8 mouse cellular contexts compared by ENCODE assay signal in genomic region chr11:101118105-101118504, GRCm38 (mm10). TPM values are rescaled to one million over a fixed set of nuclear protein-coding genes. Genes with fewer than 3 reads are reported as not detected.
A peak's percentile ranks its signal among the peaks of the same experiment; 100 is the strongest.
DNase-seq lines count a peak whose midpoint lies in the region; ATAC-seq and TF ChIP-seq lines count a peak whose summit lies in the region.

No protein-coding gene starts in this region.

- DNase-seq in gastrocnemius, adult 2 months, result no peak
- DNase-seq in gastrocnemius, adult 18-20 months (ENCODE audit: low spot score), result no peak
- DNase-seq in 416B (ENCODE audit: low read depth), result peak; percentile 61
- no peak for DNase-seq in forebrain, embryonic 14.5 days (ENCODE audit: low spot score)
- DNase-seq in liver, embryonic 14.5 days (ENCODE audit: low read depth in 3 of 3, low spot score in 3 of 3), result no peak
- no peak for DNase-seq in adrenal gland, postnatal 25 days
- DNase-seq in layer of hippocampus, adult 18-20 months (ENCODE audit: low spot score in 2 of 2), result no peak

- TF ChIP-seq EP300 in liver, embryonic 14.5 days (IDR thresholded peaks at IDR 0.05; ENCODE audit: low read depth), result no peak

- no peak for ATAC-seq in forebrain, embryonic 14.5 days
- no peak for ATAC-seq in liver, embryonic 14.5 days (ENCODE audit: insufficient read depth)
- ATAC-seq in erythroid progenitor cell, adult 5-6 weeks (replicated peaks; ENCODE audit: low FRiP score, poor library complexity, severe bottlenecking), result no peak

- peak overlapping the region; percentile 99 for H3K4me3 ChIP-seq in gastrocnemius, adult 2 months
- H3K4me3 ChIP-seq in forebrain, embryonic 14.5 days (ENCODE audit: low read depth, low read length), result peak overlapping the region; percentile 88
- peak overlapping the region; percentile 71 to 81 for H3K4me3 ChIP-seq in liver, embryonic 14.5 days (ENCODE audit: insufficient read depth in 1 of 2, low read depth in 2 of 2, low read length in 2 of 2)

- no peaks in the 10 kb centered on the region for H3K27me3 ChIP-seq in forebrain, embryonic 14.5 days (replicated peaks; ENCODE audit: control insufficient read depth, insufficient read depth, low read length)
- H3K27me3 ChIP-seq in liver, embryonic 14.5 days (ENCODE audit: control insufficient read depth, insufficient read depth, low read length), result no peaks in the 10 kb centered on the region

- peak overlapping the region; percentile 96 for H3K9ac ChIP-seq in forebrain, embryonic 14.5 days (ENCODE audit: low read length)
- peak overlapping the region; percentile 81 for H3K9ac ChIP-seq in liver, embryonic 14.5 days (replicated peaks)

- no peak for TF ChIP-seq CTCF in gastrocnemius, adult 2 months (IDR thresholded peaks at IDR 0.05)
- TF ChIP-seq CTCF in liver, embryonic 14.5 days (IDR thresholded peaks at IDR 0.05; ENCODE audit: low read depth), result no peak

- H3K27ac ChIP-seq in gastrocnemius, adult 2 months, result peak overlapping the region; percentile 91; the same call in 1 of the 2 replicates
- H3K27ac ChIP-seq in forebrain, embryonic 14.5 days (ENCODE audit: low read depth, low read length), result no peak overlapping the region
- H3K27ac ChIP-seq in liver, embryonic 14.5 days, result no peak overlapping the region

- peaks cover 17% of the 10 kb centered on the region; the same call in 1 of the 2 replicates for H3K36me3 ChIP-seq in forebrain, embryonic 14.5 days (ENCODE audit: control insufficient read depth, insufficient read depth, low read length)
- no peaks in the 10 kb centered on the region for H3K36me3 ChIP-seq in liver, embryonic 14.5 days (replicated peaks; ENCODE audit: control insufficient read depth, insufficient read depth, low read depth)

- H3K4me1 ChIP-seq in forebrain, embryonic 14.5 days (ENCODE audit: control insufficient read depth, insufficient read depth, low read length), result peaks cover 25% of the 10 kb centered on the region
- H3K4me1 ChIP-seq in liver, embryonic 14.5 days (replicated peaks; ENCODE audit: control insufficient read depth in 2 of 2, insufficient read depth in 2 of 2, low read length in 1 of 2), result peaks cover 13 to 18% of the 10 kb centered on the region in 2 experiments

- H3K9me3 ChIP-seq in forebrain, embryonic 14.5 days (replicated peaks; ENCODE audit: control insufficient read depth, low read length), result no peaks in the 10 kb centered on the region
- H3K9me3 ChIP-seq in liver, embryonic 14.5 days (ENCODE audit: control insufficient read depth, low read length), result no peaks in the 10 kb centered on the region; the same call in 1 of the 2 replicates

- WGBS in forebrain, embryonic 14.5 days, result 64% methylated on average over 4 of the region's 4 CpGs
- 18% methylated on average over 4 of the region's 4 CpGs for WGBS in liver, embryonic 14.5 days (ENCODE audit: insufficient replicate concordance)

- intact Hi-C loops in gastrocnemius, adult 2 months (cut with DNase I), result loop anchor here (2.0 kb wide), 1 partner anchor 55 kb away; no protein-coding TSS in a partner anchor

- peak overlapping the region; percentile 96 for H3K4me2 ChIP-seq in forebrain, embryonic 14.5 days (ENCODE audit: low read length)
- peak overlapping the region; percentile 91 for H3K4me2 ChIP-seq in liver, embryonic 14.5 days (ENCODE audit: low read depth)

RNA-seq across cellular contexts. Expression of gene Retreg3, which starts 1.6 kb away (rescaled TPM):
- total RNA-seq in gastrocnemius, adult 2 months (2021), result 10 to 100 TPM; 30.3 to 31.1 TPM
- total RNA-seq in gastrocnemius, adult 18-20 months (2021), result 10 to 100 TPM; 27.1 to 30.4 TPM
- 14.0 and 14.4 TPM in 2 replicates for polyA plus RNA-seq in forebrain, embryonic 14.5 days (2014; fragmentation: Nextera tagmentation; extraction: Ambion mirVana)
- polyA plus RNA-seq in liver, embryonic 14.5 days (2012; rRNA removed), result 19.3 and 20.4 TPM in 2 replicates
- polyA plus RNA-seq in liver, embryonic 14.5 days (2014; fragmentation: Nextera tagmentation; extraction: Ambion mirVana), result 5.3 and 6.7 TPM in 2 replicates
- 53.5 and 64.1 TPM in 2 replicates for total RNA-seq in adrenal gland, postnatal 25 days (2021)
- total RNA-seq in erythroid progenitor cell, adult 5-6 weeks (2015; ENCODE audit: low replicate concordance), result 24.5 and 25.6 TPM in 2 replicates
- 38.7 and 57.9 TPM in 2 replicates for total RNA-seq in erythroid progenitor cell, adult 5-6 weeks (2017; ENCODE audit: low replicate concordance)
- 10 to 100 TPM; 57.2 to 58.1 TPM for total RNA-seq in layer of hippocampus, adult 18-20 months (2021)

RNA-seq across cellular contexts. Expression of gene Tubg1, which starts 1.6 kb away (rescaled TPM):
- total RNA-seq in gastrocnemius, adult 2 months (2021), result 10 to 100 TPM; 22.0 to 30.2 TPM
- 10 to 100 TPM; 24.7 to 26.2 TPM for total RNA-seq in gastrocnemius, adult 18-20 months (2021)
- polyA plus RNA-seq in forebrain, embryonic 14.5 days (2014; fragmentation: Nextera tagmentation; extraction: Ambion mirVana), result 84.9 and 87.8 TPM in 2 replicates
- polyA plus RNA-seq in liver, embryonic 14.5 days (2012; rRNA removed), result 12.4 and 13.8 TPM in 2 replicates
- polyA plus RNA-seq in liver, embryonic 14.5 days (2014; fragmentation: Nextera tagmentation; extraction: Ambion mirVana), result 32.0 and 32.4 TPM in 2 replicates
- total RNA-seq in adrenal gland, postnatal 25 days (2021), result 42.1 and 50.1 TPM in 2 replicates
- total RNA-seq in erythroid progenitor cell, adult 5-6 weeks (2015; ENCODE audit: low replicate concordance), result 29.3 and 38.2 TPM in 2 replicates
- 30.8 and 40.7 TPM in 2 replicates for total RNA-seq in erythroid progenitor cell, adult 5-6 weeks (2017; ENCODE audit: low replicate concordance)
- total RNA-seq in layer of hippocampus, adult 18-20 months (2021), result 10 to 100 TPM; 43.7 to 46.5 TPM

RNA-seq across cellular contexts. Expression of gene Psmc3ip, which starts 22.9 kb away (rescaled TPM):
- total RNA-seq in gastrocnemius, adult 2 months (2021), result 1 to 10 TPM; 1.5 to 2.2 TPM
- 1 to 10 TPM; 1.7 to 2.0 TPM for total RNA-seq in gastrocnemius, adult 18-20 months (2021)
- polyA plus RNA-seq in forebrain, embryonic 14.5 days (2014; fragmentation: Nextera tagmentation; extraction: Ambion mirVana), result 39.8 and 54.3 TPM in 2 replicates
- polyA plus RNA-seq in liver, embryonic 14.5 days (2012; rRNA removed), result 7.3 and 16.8 TPM in 2 replicates
- 21.6 and 22.0 TPM in 2 replicates for polyA plus RNA-seq in liver, embryonic 14.5 days (2014; fragmentation: Nextera tagmentation; extraction: Ambion mirVana)
- 7.1 and 9.4 TPM in 2 replicates for total RNA-seq in adrenal gland, postnatal 25 days (2021)
- total RNA-seq in erythroid progenitor cell, adult 5-6 weeks (2015; ENCODE audit: low replicate concordance), result 5.9 and 7.9 TPM in 2 replicates
- total RNA-seq in erythroid progenitor cell, adult 5-6 weeks (2017; ENCODE audit: low replicate concordance), result 13.2 and 29.0 TPM in 2 replicates
- total RNA-seq in layer of hippocampus, adult 18-20 months (2021), result 1 to 10 TPM; 3.4 to 5.4 TPM

RNA-seq across cellular contexts. Expression of gene Mlx, which starts 31.0 kb away (rescaled TPM):
- total RNA-seq in gastrocnemius, adult 2 months (2021), result 10 to 100 TPM; 12.5 to 14.4 TPM
- 10 to 100 TPM; 12.3 to 14.4 TPM for total RNA-seq in gastrocnemius, adult 18-20 months (2021)
- polyA plus RNA-seq in forebrain, embryonic 14.5 days (2014; fragmentation: Nextera tagmentation; extraction: Ambion mirVana), result 100 and 109 TPM in 2 replicates
- 16.8 and 18.6 TPM in 2 replicates for polyA plus RNA-seq in liver, embryonic 14.5 days (2012; rRNA removed)
- polyA plus RNA-seq in liver, embryonic 14.5 days (2014; fragmentation: Nextera tagmentation; extraction: Ambion mirVana), result 21.9 and 26.8 TPM in 2 replicates
- 55.2 and 70.0 TPM in 2 replicates for total RNA-seq in adrenal gland, postnatal 25 days (2021)
- 36.0 and 43.6 TPM in 2 replicates for total RNA-seq in erythroid progenitor cell, adult 5-6 weeks (2015; ENCODE audit: low replicate concordance)
- total RNA-seq in erythroid progenitor cell, adult 5-6 weeks (2017; ENCODE audit: low replicate concordance), result 16.8 and 26.4 TPM in 2 replicates
- 10 to 100 TPM; 41.6 to 44.3 TPM for total RNA-seq in layer of hippocampus, adult 18-20 months (2021)

RNA-seq across cellular contexts. Expression of gene Coasy, which starts 35.7 kb away (rescaled TPM):
- total RNA-seq in gastrocnemius, adult 2 months (2021), result 1 to 10 TPM; 7.1 to 9.8 TPM
- 1 to 10 TPM; 7.3 to 7.7 TPM for total RNA-seq in gastrocnemius, adult 18-20 months (2021)
- 52.9 and 54.9 TPM in 2 replicates for polyA plus RNA-seq in forebrain, embryonic 14.5 days (2014; fragmentation: Nextera tagmentation; extraction: Ambion mirVana)
- polyA plus RNA-seq in liver, embryonic 14.5 days (2012; rRNA removed), result 16.2 and 16.7 TPM in 2 replicates
- 17.7 and 19.9 TPM in 2 replicates for polyA plus RNA-seq in liver, embryonic 14.5 days (2014; fragmentation: Nextera tagmentation; extraction: Ambion mirVana)
- total RNA-seq in adrenal gland, postnatal 25 days (2021), result 93.5 and 115 TPM in 2 replicates
- total RNA-seq in erythroid progenitor cell, adult 5-6 weeks (2015; ENCODE audit: low replicate concordance), result 2.5 and 3.8 TPM in 2 replicates
- total RNA-seq in erythroid progenitor cell, adult 5-6 weeks (2017; ENCODE audit: low replicate concordance), result 1.7 and 6.8 TPM in 2 replicates
- total RNA-seq in layer of hippocampus, adult 18-20 months (2021), result 10 to 100 TPM; 24.5 to 25.7 TPM
